Mouse (Mus musculus) testis, adult 2 months (tissue): ENCODE results near the gene Fam163b. TPM values are rescaled to one million over a fixed set of nuclear protein-coding genes. Genes with fewer than 3 reads are reported as not detected.

ENCODE experiments used
- H3K27ac ChIP-seq: fragments of 200-500 bp; 2 replicates; pipeline ENCODE4 v1.5.1; 2012; ENCODE audit warnings: low read depth, low read length; ENCODE audit not compliant: control insufficient read depth, insufficient read depth
- H3K27me3 ChIP-seq: fragments of 200-500 bp; 2 replicates; pipeline ENCODE4 v1.6.1; 2012; ENCODE audit warnings: mild to moderate bottlenecking, low read length, moderate library complexity; ENCODE audit not compliant: control insufficient read depth, insufficient read depth
- H3K36me3 ChIP-seq: fragments of 200-500 bp; 2 replicates; pipeline ENCODE4 v1.6.1; 2012; ENCODE audit warnings: mild to moderate bottlenecking, low read length; ENCODE audit not compliant: control insufficient read depth, insufficient read depth
- H3K4me1 ChIP-seq: fragments of 200-500 bp; 2 replicates; pipeline ENCODE4 v1.6.1; 2012; ENCODE audit warnings: low read length; ENCODE audit not compliant: control insufficient read depth, insufficient read depth
- H3K4me3 ChIP-seq: fragments of 200-500 bp; 2 replicates; pipeline ENCODE4 v1.5.1; 2012; ENCODE audit warnings: low read depth, mild to moderate bottlenecking, low read length, moderate library complexity, mixed read lengths; ENCODE audit not compliant: control insufficient read depth
- CTCF ChIP-seq: fragments of 200-500 bp; IDR thresholded peaks from 2 replicates; pipeline ENCODE4 v1.5.1; 2012; ENCODE audit warnings: low read depth, mild to moderate bottlenecking, inconsistent platforms, low read length, moderate library complexity; ENCODE audit not compliant: control insufficient read depth, insufficient read depth, insufficient replicate concordance
- POLR2A ChIP-seq: fragments of 200-500 bp; IDR thresholded peaks from 2 replicates; pipeline ENCODE4 v1.6.1; 2012; ENCODE audit warnings: low read depth, mild to moderate bottlenecking, inconsistent platforms, low read length, moderate library complexity; ENCODE audit not compliant: control insufficient read depth
- polyA plus RNA-seq: library from polyadenylated mRNA; depleted of rRNA; stranded (reverse); fragments of >200 nt; gene quantifications from 2 replicates; pipeline ENCODE4 v1.2.3, GENCODE M21; 2012

Fam163b gene
- polyA plus RNA-seq, 1 experiment = 0.54 TPM

- H3K27me3 ChIP-seq = no peaks in the 10 kb centered on the region
- TF ChIP-seq CTCF = no peak
- TF ChIP-seq POLR2A = no peak
- H3K4me1 ChIP-seq = no peaks in the 10 kb centered on the region
- H3K4me3 ChIP-seq = no peak overlapping the region
- H3K36me3 ChIP-seq = no peaks in the 10 kb centered on the region
- H3K27ac ChIP-seq = no peak overlapping the region
Measured at GRCm38 (mm10) chr2:27135935-27136334, 6.4 kb downstream of the Fam163b start.

GRCm38 (mm10) chr2:27128990-27129389 lies 13.3 kb downstream of the Fam163b start:
- TF ChIP-seq POLR2A (no peak), CTCF (no peak)
- Histone ChIP-seq H3K27ac (no peak overlapping the region), H3K4me3 (no peak overlapping the region), H3K27me3 (no peaks in the 10 kb centered on the region), H3K4me1 (no peaks in the 10 kb centered on the region), H3K36me3 (no peaks in the 10 kb centered on the region)

GRCm38 (mm10) chr2:27126496-27126895 lies 15.8 kb downstream of the Fam163b start:
- H3K36me3 ChIP-seq = no peaks in the 10 kb centered on the region
- TF ChIP-seq CTCF (no peak), POLR2A (no peak)
- H3K27me3 ChIP-seq = no peaks in the 10 kb centered on the region
- no peak overlapping the region for H3K27ac ChIP-seq
- H3K4me3 ChIP-seq = no peak overlapping the region
- no peaks in the 10 kb centered on the region for H3K4me1 ChIP-seq

GRCm38 (mm10) chr2:27125979-27126378 lies 16.3 kb downstream of the Fam163b start:
- H3K36me3 ChIP-seq = no peaks in the 10 kb centered on the region
- no peaks in the 10 kb centered on the region for H3K27me3 ChIP-seq
- TF ChIP-seq POLR2A (no peak), CTCF (peak; percentile 94)
- no peak overlapping the region for H3K4me3 ChIP-seq
- no peaks in the 10 kb centered on the region for H3K4me1 ChIP-seq
- no peak overlapping the region for H3K27ac ChIP-seq

GRCm38 (mm10) chr2:27123121-27123520 lies 19.2 kb downstream of the Fam163b start:
- Histone ChIP-seq H3K4me3 (no peak overlapping the region), H3K27me3 (no peaks in the 10 kb centered on the region), H3K27ac (no peak overlapping the region), H3K36me3 (no peaks in the 10 kb centered on the region), H3K4me1 (no peaks in the 10 kb centered on the region)
- TF ChIP-seq CTCF (no peak), POLR2A (no peak)

GRCm38 (mm10) chr2:27122578-27122977 lies 19.7 kb downstream of the Fam163b start:
- Histone ChIP-seq H3K27me3 (no peaks in the 10 kb centered on the region), H3K36me3 (no peaks in the 10 kb centered on the region), H3K4me1 (no peaks in the 10 kb centered on the region), H3K27ac (no peak overlapping the region), H3K4me3 (no peak overlapping the region)
- TF ChIP-seq POLR2A (no peak), CTCF (no peak)

GRCm38 (mm10) chr2:27121626-27122355 lies 20.5 kb downstream of the Fam163b start:
- H3K4me3 ChIP-seq = no peak overlapping the region
- no peaks in the 10 kb centered on the region for H3K27me3 ChIP-seq
- H3K4me1 ChIP-seq = no peaks in the 10 kb centered on the region
- H3K36me3 ChIP-seq = no peaks in the 10 kb centered on the region
- no peak overlapping the region for H3K27ac ChIP-seq
- TF ChIP-seq CTCF = no peak
- TF ChIP-seq POLR2A = no peak
